Mouse (Mus musculus): ENCODE data around the gene Selenbp1. TPM values are rescaled to one million over a fixed set of nuclear protein-coding genes. Genes with fewer than 3 reads are reported as not detected.

Selenbp1 gene
- polyA plus RNA-seq (2017; shearing (Covaris generic)): 1 to 10 TPM; 1.8 to 2.5 TPM

GRCm38 (mm10) chr3:94932809-94933564, at the start of gene Selenbp1:
Gene Selenbp1, plus strand, starts transcription at chr3:94933056.

GRCm38 (mm10) chr3:94886316-94887224, 46.3 kb upstream of the Selenbp1 start, which contains the start of gene Psmb4:
Gene Psmb4, minus strand, starts transcription at chr3:94886961.

GRCm38 (mm10) chr3:94953764-94954616, 21.1 kb downstream of the Selenbp1 start, which contains the start of gene Rfx5:
Gene Rfx5, plus strand, starts transcription at chr3:94954075.

GRCm38 (mm10) chr3:94974528-94975422, 41.9 kb downstream of the Selenbp1 start, which contains the start of gene Pi4kb:
Gene Pi4kb, plus strand, starts transcription at chr3:94974731.

Other genes starting within 250 kb of the Selenbp1 start
- gene Selenbp2, start 239.5 kb upstream of the Selenbp1 start, polyA plus RNA-seq (2017; shearing (Covaris generic)): under 1 TPM in 1 of 2 experiments, not detected in 1; 0.41 TPM
- under 1 TPM; 0.04 to 0.10 TPM for gene Cgn, start 146.6 kb upstream of the Selenbp1 start, polyA plus RNA-seq (2017; shearing (Covaris generic))
- 10 to 100 TPM; 11.9 to 12.7 TPM for gene Pogz, start 95.5 kb upstream of the Selenbp1 start, polyA plus RNA-seq (2017; shearing (Covaris generic))
- 100 to 1,000 TPM; 395 to 422 TPM for gene Psmb4, start 46.1 kb upstream of the Selenbp1 start, polyA plus RNA-seq (2017; shearing (Covaris generic))
- gene Rfx5, start 21.0 kb downstream of the Selenbp1 start, polyA plus RNA-seq (2017; shearing (Covaris generic)): 10 to 100 TPM; 22.8 to 24.0 TPM
- 10 to 100 TPM; 14.1 to 23.6 TPM for gene Pi4kb, start 41.7 kb downstream of the Selenbp1 start, polyA plus RNA-seq (2017; shearing (Covaris generic))
- 10 to 100 TPM; 39.4 to 45.0 TPM for gene Zfp687, start 82.4 kb downstream of the Selenbp1 start, polyA plus RNA-seq (2017; shearing (Covaris generic))
- gene Psmd4, start 109.6 kb downstream of the Selenbp1 start, polyA plus RNA-seq (2017; shearing (Covaris generic)): 100 to 1,000 TPM; 267 to 314 TPM
- 10 to 100 TPM; 24.1 to 24.5 TPM for gene Pip5k1a, start 173.9 kb downstream of the Selenbp1 start, polyA plus RNA-seq (2017; shearing (Covaris generic))
- 100 to 1,000 TPM in 1 of 2 experiments, 10 to 100 TPM in 1; 99.6 to 118 TPM for gene Vps72, start 178.0 kb downstream of the Selenbp1 start, polyA plus RNA-seq (2017; shearing (Covaris generic))
- 1 to 10 TPM; 2.0 to 4.4 TPM for gene Tmod4, start 191.4 kb downstream of the Selenbp1 start, polyA plus RNA-seq (2017; shearing (Covaris generic))
- gene Scnm1, start 201.0 kb downstream of the Selenbp1 start, polyA plus RNA-seq (2017; shearing (Covaris generic)): 100 to 1,000 TPM in 1 of 2 experiments, 10 to 100 TPM in 1; 65.2 to 120 TPM
- gene Lysmd1, start 201.0 kb downstream of the Selenbp1 start, polyA plus RNA-seq (2017; shearing (Covaris generic)): 10 to 100 TPM; 23.6 to 34.9 TPM
- 100 to 1,000 TPM; 229 to 255 TPM for gene Tnfaip8l2, start 209.3 kb downstream of the Selenbp1 start, polyA plus RNA-seq (2017; shearing (Covaris generic))
- 1 to 10 TPM; 1.8 to 1.9 TPM for gene Sema6c, start 227.4 kb downstream of the Selenbp1 start, polyA plus RNA-seq (2017; shearing (Covaris generic))

All from activated CD4-positive, CD25-positive, alpha-beta regulatory T cell (primary cell).